Mouse (Mus musculus) midbrain, embryonic 10.5 days (tissue): ENCODE data around the gene Slc38a8. TPM values are rescaled to one million over a fixed set of nuclear protein-coding genes. Genes with fewer than 3 reads are reported as not detected.

Experiments used
- DNase-seq: peaks from one replicate; pipeline ENCODE4 v3.0.0-alpha.2; 2017; ENCODE audit warnings: low spot score
- H3K27ac ChIP-seq: fragments of 300-500 bp; sonication (generic); replicated peaks from 2 replicates; pipeline ENCODE4 v1.5.1; 2016; ENCODE audit warnings: mild to moderate bottlenecking
- H3K27me3 ChIP-seq: fragments of 300-500 bp; sonication (generic); 2 replicates; pipeline ENCODE4 v1.6.1; 2016; ENCODE audit warnings: low read depth, mild to moderate bottlenecking; ENCODE audit not compliant: poor library complexity, severe bottlenecking
- H3K36me3 ChIP-seq: fragments of 300-500 bp; sonication (generic); 2 replicates; pipeline ENCODE4 v1.6.1; 2016; ENCODE audit warnings: mild to moderate bottlenecking, moderate library complexity
- H3K4me1 ChIP-seq: fragments of 300-500 bp; sonication (generic); 2 replicates; pipeline ENCODE4 v1.6.1; 2016
- H3K4me3 ChIP-seq: fragments of 300-500 bp; sonication (generic); 2 replicates; pipeline ENCODE4 v1.5.1; 2016; ENCODE audit warnings: mild to moderate bottlenecking, moderate library complexity
- H3K9me3 ChIP-seq: fragments of 300-500 bp; sonication (generic); replicated peaks from 2 replicates; pipeline ENCODE4 v1.6.1; 2016; ENCODE audit warnings: mild to moderate bottlenecking
- WGBS: fragments of 180-500 bp; shearing (Covaris S2); methylation state at CpG from one replicate; pipeline ENCODE4 v1.1.7; 2016; 5-methylcytosine and 5-hydroxymethylcytosine counted together
- polyA plus RNA-seq: library from polyadenylated mRNA; unstranded; fragments of >200 nt; fragmentation: Nextera tagmentation; extraction: Ambion mirVana; gene quantifications from 2 replicates; pipeline ENCODE4 v1.2.1, GENCODE M21; 2016

Gene Slc38a8
- polyA plus RNA-seq, 1 experiment from 2014 or later, result 1.1 TPM

- 90% methylated on average over 8 of the region's 8 CpGs for WGBS
- Histone ChIP-seq H3K4me1 (peaks cover 39% of the 10 kb centered on the region), H3K27ac (no peak overlapping the region), H3K36me3 (peaks cover 17% of the 10 kb centered on the region), H3K27me3 (peaks cover 45% of the 10 kb centered on the region), H3K9me3 (no peaks in the 10 kb centered on the region), H3K4me3 (no peak overlapping the region)
- no peak for DNase-seq
These were observed 33.4 kb downstream of the Slc38a8 start for GRCm38 (mm10) chr8:119468091-119468490.

GRCm38 (mm10) chr8:119466794-119467193 is 34.7 kb downstream of the Slc38a8 start:
- H3K36me3 ChIP-seq, result peaks cover 14% of the 10 kb centered on the region
- WGBS, result 81% methylated on average over 10 of the region's 10 CpGs
- H3K27ac ChIP-seq, result 0 out of 2 replicates have a peak overlapping the region, but pooled peaks have one; percentile 63
- no peak overlapping the region for H3K4me3 ChIP-seq
- H3K27me3 ChIP-seq, result peaks cover 49% of the 10 kb centered on the region
- H3K4me1 ChIP-seq, result peaks cover 42% of the 10 kb centered on the region
- DNase-seq, result no peak
- no peaks in the 10 kb centered on the region for H3K9me3 ChIP-seq

- Histone ChIP-seq H3K27ac (0 out of 2 replicates have a peak overlapping the region, but pooled peaks have one; percentile 63), H3K27me3 (peaks cover 49% of the 10 kb centered on the region), H3K4me3 (peak overlapping the region; percentile 42)
These were observed 35.4 kb downstream of the Slc38a8 start for GRCm38 (mm10) chr8:119466105-119466504.

GRCm38 (mm10) chr8:119463709-119464108 is 37.8 kb downstream of the Slc38a8 start:
- peaks cover 10% of the 10 kb centered on the region for H3K36me3 ChIP-seq
- peaks cover 49% of the 10 kb centered on the region for H3K27me3 ChIP-seq
- no peak overlapping the region for H3K4me3 ChIP-seq
- DNase-seq, result no peak
- peak overlapping the region; percentile 68 for H3K27ac ChIP-seq
- no peaks in the 10 kb centered on the region for H3K9me3 ChIP-seq
- 56% methylated on average over 7 of the region's 7 CpGs for WGBS
- peaks cover 51% of the 10 kb centered on the region for H3K4me1 ChIP-seq

More at GRCm38 (mm10) chr8:119466105-119466504, 35.4 kb downstream of the Slc38a8 start:
- Histone ChIP-seq H3K9me3 (no peaks in the 10 kb centered on the region), H3K36me3 (peaks cover 14% of the 10 kb centered on the region), H3K4me1 (peaks cover 42% of the 10 kb centered on the region)
- DNase-seq, result peak; percentile 55
- WGBS, result 3% methylated on average over 18 of the region's 18 CpGs

GRCm38 (mm10) chr8:119461356-119461755 is 40.1 kb downstream of the Slc38a8 start:
- Histone ChIP-seq H3K36me3 (no peaks in the 10 kb centered on the region), H3K27me3 (peaks cover 37% of the 10 kb centered on the region), H3K9me3 (no peaks in the 10 kb centered on the region), H3K4me1 (peaks cover 45% of the 10 kb centered on the region), H3K4me3 (no peak overlapping the region), H3K27ac (no peak overlapping the region)
- DNase-seq, result no peak
- WGBS, result 85% methylated on average over 9 of the region's 9 CpGs

- DNase-seq, result no peak
- H3K36me3 ChIP-seq, result no peaks in the 10 kb centered on the region
- H3K27ac ChIP-seq, result no peak overlapping the region; the same call in 1 of the 2 replicates
- H3K4me3 ChIP-seq, result no peak overlapping the region
- H3K4me1 ChIP-seq, result peaks cover 29% of the 10 kb centered on the region
- H3K9me3 ChIP-seq, result no peaks in the 10 kb centered on the region
- 64% methylated on average over 16 of the region's 16 CpGs for WGBS
- peaks cover 20% of the 10 kb centered on the region for H3K27me3 ChIP-seq
These were observed 41.8 kb downstream of the Slc38a8 start for GRCm38 (mm10) chr8:119459724-119460123.

GRCm38 (mm10) chr8:119456045-119456444 is 45.5 kb downstream of the Slc38a8 start:
- peaks cover 9% of the 10 kb centered on the region; the same call in 1 of the 2 replicates for H3K4me1 ChIP-seq
- peaks cover 5% of the 10 kb centered on the region for H3K36me3 ChIP-seq
- 92% methylated on average over 5 of the region's 5 CpGs for WGBS
- H3K4me3 ChIP-seq, result no peak overlapping the region
- no peaks in the 10 kb centered on the region for H3K9me3 ChIP-seq
- H3K27me3 ChIP-seq, result no peaks in the 10 kb centered on the region
- DNase-seq, result no peak
- no peak overlapping the region for H3K27ac ChIP-seq

- Histone ChIP-seq H3K36me3 (peaks cover 7% of the 10 kb centered on the region), H3K4me3 (no peak overlapping the region), H3K9me3 (no peaks in the 10 kb centered on the region), H3K27me3 (peaks cover 28% of the 10 kb centered on the region), H3K27ac (no peak overlapping the region), H3K4me1 (peaks cover 10% of the 10 kb centered on the region)
- 93% methylated on average over 5 of the region's 5 CpGs for WGBS
- no peak for DNase-seq
These were observed 48.6 kb downstream of the Slc38a8 start for GRCm38 (mm10) chr8:119452919-119453318.

GRCm38 (mm10) chr8:119451131-119451530 is 50.4 kb downstream of the Slc38a8 start:
- 94% methylated on average over 4 of the region's 4 CpGs for WGBS
- DNase-seq, result no peak
- Histone ChIP-seq H3K9me3 (no peaks in the 10 kb centered on the region), H3K36me3 (peaks cover 7% of the 10 kb centered on the region), H3K27me3 (peaks cover 40% of the 10 kb centered on the region), H3K27ac (no peak overlapping the region), H3K4me1 (peaks cover 24% of the 10 kb centered on the region), H3K4me3 (no peak overlapping the region)

- DNase-seq, result no peak
- Histone ChIP-seq H3K9me3 (no peaks in the 10 kb centered on the region), H3K27ac (no peak overlapping the region), H3K4me3 (no peak overlapping the region), H3K4me1 (peaks cover 31% of the 10 kb centered on the region), H3K36me3 (peaks cover 7% of the 10 kb centered on the region), H3K27me3 (peaks cover 55% of the 10 kb centered on the region)
- 82% methylated on average over 12 of the region's 12 CpGs for WGBS
These were observed 51.9 kb downstream of the Slc38a8 start for GRCm38 (mm10) chr8:119449627-119450026.

GRCm38 (mm10) chr8:119447781-119448170 is 53.7 kb downstream of the Slc38a8 start:
- no peaks in the 10 kb centered on the region for H3K9me3 ChIP-seq

GRCm38 (mm10) chr8:119446990-119447780 is 54.3 kb downstream of the Slc38a8 start:
- H3K27me3 ChIP-seq, result peaks cover 67% of the 10 kb centered on the region
- H3K36me3 ChIP-seq, result peaks cover 7% of the 10 kb centered on the region
- peak overlapping the region; percentile 92 for H3K27ac ChIP-seq
- H3K4me1 ChIP-seq, result peaks cover 31% of the 10 kb centered on the region
- peak overlapping the region; percentile 82 for H3K4me3 ChIP-seq
- no peaks in the 10 kb centered on the region for H3K9me3 ChIP-seq
- peak; percentile 56 for DNase-seq
- WGBS, result 2% methylated on average over 62 of the region's 80 CpGs

More at GRCm38 (mm10) chr8:119447781-119448170, 53.7 kb downstream of the Slc38a8 start:
- H3K4me3 ChIP-seq, result peak overlapping the region; percentile 82
- peak; percentile 40 for DNase-seq
- H3K36me3 ChIP-seq, result peaks cover 7% of the 10 kb centered on the region
- H3K4me1 ChIP-seq, result peaks cover 31% of the 10 kb centered on the region
- H3K27ac ChIP-seq, result peak overlapping the region; percentile 92
- peaks cover 61% of the 10 kb centered on the region for H3K27me3 ChIP-seq
- whole genome bisulfite sequencing, result 2% methylated on average over 17 of the region's 17 CpGs
